Mouse (Mus musculus) lung, postnatal 10 days (tissue): ENCODE measurements around the gene Rpl13.

ENCODE experiments used
- DNase-seq: peaks from one replicate; pipeline ENCODE4 v3.0.0; 2021

The Rpl13 gene

GRCm38 (mm10) chr8:123108953-123109352 is 6.8 kb downstream of the Rpl13 start:
- DNase-seq: no peak

DNA sequence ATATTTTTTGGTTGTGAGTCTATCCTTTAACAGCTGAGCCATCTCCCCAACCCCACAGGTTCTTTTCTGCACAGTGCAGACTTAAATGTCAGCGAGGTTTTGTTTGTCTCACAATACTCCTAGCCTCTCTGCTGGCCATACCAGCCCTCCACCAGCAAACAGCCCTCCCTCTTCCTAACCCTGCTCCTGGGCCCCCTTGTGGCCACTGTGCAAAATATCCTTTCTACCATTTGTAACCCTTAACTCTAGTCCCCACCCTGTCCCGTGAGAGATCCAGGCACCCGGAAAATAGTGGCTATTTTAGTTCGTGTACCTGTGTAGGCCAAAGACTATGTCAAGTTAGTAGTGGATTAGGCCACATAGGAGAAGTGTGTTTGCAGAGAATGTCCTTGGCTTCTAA is 8.5 kb downstream of the Rpl13 start:
- DNase-seq: peak; percentile 78

- DNase-seq: peak; percentile 45
Measured at GRCm38 (mm10) chr8:123112892-123113291, 10.7 kb downstream of the Rpl13 start.

- no peak for DNase-seq
Measured at GRCm38 (mm10) chr8:123113908-123114469, 11.8 kb downstream of the Rpl13 start.

GRCm38 (mm10) chr8:123114644-123115043 is 12.5 kb downstream of the Rpl13 start:
- DNase-seq: no peak

- no peak for DNase-seq
Measured at GRCm38 (mm10) chr8:123117127-123117731, 15.1 kb downstream of the Rpl13 start, which contains the start of gene Cpne7. Cpne7 (plus strand) TSS chr8:123117374.

DNA sequence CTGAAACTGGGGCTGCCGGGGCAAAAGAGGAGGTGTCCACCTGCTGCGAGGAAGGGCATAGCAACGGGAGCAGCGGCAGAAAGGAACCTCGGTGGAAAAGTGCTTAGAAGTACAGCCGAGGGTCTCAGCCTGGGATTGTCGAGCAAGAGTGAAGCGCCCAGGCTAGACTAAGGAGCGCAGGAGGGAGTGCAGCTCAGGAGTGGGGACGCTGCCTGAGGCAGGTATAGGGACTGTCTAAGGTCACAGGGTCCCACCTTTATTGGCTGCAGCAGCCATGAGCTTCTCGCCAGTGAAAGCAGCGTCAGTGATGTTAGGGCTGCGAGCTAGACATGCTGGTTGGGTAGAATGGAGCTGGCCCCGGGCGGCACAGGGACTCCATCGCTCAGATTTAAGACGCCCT is 15.6 kb downstream of the Rpl13 start:
- DNase-seq: no peak

DNA sequence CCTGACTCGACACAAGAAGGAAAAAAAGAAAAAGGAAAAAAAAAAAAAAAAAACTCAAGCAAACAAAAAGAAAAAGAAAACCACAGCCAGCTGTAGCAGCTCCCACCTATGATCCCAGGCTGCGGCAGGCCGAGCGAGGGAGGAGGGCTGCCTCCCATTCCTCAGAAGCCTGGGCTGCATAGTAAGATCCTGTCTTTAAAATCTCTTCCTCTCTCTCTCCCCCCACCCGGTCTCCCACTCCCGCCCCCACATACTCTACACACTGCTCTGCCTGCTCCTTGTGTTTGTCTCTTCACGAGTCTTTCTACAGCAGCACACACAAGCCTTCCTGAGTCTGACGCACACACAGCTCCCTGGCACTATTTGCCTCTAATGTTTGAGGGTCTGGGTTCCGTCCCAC is 19.9 kb downstream of the Rpl13 start:
- no peak for DNase-seq

- DNase-seq: no peak
Measured at GRCm38 (mm10) chr8:123122670-123123069, 20.5 kb downstream of the Rpl13 start.

DNA sequence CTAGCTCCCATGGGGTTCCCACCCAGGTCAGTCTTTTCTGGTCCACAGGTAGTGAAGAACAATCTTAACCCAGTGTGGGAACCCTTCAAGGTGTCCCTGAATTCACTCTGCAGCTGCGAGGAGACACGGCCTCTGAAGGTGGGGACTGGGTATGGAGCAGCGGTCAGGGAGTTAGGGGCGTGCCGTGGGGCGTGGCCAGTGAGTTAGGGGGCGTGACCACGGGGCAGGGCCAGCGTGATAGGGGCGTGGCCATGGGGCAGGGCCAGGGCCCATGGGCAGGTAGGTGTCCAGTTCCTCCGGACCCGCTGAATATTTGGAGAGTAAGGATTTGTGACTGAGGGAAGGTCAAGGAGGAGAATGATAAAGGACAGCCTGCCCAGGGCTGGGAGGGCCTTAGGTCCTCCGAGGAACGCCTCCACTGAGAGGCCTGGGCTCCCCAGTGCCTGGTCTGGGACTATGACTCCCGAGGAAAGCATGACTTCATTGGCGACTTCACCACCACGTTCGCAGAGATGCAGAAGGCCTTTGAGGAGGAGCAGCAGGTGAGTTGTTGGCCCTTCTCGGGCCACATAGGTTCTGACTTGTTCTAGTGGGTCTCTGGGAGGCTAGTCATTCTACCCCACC is 24.2 kb downstream of the Rpl13 start:
- peak; percentile 66 for DNase-seq

- DNase-seq: no peak
Measured at GRCm38 (mm10) chr8:123131041-123131440, 28.9 kb downstream of the Rpl13 start.

DNA sequence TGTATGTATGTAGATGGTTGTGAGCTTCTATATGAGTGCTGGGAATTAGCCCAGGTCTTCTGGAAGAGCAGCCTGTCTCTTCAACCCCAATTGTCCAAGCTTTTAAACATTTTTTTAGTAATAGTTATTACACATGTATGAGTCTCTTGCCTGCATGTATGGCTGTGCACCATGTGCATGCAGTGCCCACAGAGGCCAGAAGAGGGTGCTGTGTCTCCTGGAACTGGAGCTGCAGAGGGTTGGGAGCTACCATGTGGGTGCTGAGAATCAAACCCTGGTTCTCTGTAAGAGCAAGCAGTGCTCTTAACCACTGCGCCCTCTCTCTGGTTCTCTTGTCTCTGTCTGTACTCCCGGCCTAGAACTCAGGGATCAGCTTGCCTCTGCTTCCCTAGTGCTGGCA is 30.8 kb downstream of the Rpl13 start:
- DNase-seq: no peak

DNA sequence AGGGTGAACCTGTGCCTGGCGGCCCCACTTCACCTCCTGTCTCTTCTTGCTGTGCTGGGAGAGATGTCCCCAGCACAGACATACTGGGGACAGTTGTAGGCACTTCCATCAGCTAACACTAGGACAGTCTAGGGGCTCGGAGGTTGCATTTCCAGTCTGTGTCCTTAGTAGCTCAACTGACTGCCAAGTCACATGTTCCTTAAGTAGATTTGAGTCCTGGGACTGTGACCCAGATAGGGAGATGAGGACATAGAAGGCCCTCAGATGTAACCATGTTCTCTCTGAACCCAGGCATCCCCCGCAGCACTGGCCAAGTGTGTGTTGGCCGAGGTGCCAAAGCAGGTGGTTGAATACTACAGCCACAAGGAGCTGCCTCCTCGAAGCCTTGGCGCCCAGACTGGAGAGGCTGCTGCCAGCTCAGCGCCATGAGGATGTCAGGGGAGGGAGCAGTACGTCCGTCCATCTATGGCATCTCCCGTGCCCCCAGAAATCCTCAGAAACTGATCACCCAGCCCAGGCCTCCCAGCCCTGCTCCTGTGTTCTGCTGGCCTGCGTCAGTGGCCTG is 32.1 kb downstream of the Rpl13 start:
- DNase-seq: no peak

DNA sequence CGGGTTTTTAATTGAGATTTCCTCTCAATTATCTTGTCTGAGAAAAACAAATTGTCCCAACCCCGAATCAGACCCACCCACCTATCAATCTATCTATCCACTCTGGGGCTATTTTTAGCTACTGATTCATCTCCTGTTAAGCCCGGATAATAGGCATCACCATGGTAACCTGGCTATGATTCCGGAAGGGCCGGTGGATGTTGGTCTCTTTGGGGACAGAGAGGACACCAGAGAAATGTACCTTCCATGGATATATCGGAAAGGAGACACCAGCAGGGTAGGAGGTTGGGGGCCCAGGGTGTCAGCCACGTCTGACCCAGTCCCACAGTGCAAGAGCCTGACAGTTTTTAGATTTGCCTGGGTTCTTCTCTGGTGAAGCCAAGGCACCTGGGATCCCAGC is 33.3 kb downstream of the Rpl13 start:
- DNase-seq: no peak

GRCm38 (mm10) chr8:123135806-123136205 is 33.7 kb downstream of the Rpl13 start:
- DNase-seq: no peak

DNA sequence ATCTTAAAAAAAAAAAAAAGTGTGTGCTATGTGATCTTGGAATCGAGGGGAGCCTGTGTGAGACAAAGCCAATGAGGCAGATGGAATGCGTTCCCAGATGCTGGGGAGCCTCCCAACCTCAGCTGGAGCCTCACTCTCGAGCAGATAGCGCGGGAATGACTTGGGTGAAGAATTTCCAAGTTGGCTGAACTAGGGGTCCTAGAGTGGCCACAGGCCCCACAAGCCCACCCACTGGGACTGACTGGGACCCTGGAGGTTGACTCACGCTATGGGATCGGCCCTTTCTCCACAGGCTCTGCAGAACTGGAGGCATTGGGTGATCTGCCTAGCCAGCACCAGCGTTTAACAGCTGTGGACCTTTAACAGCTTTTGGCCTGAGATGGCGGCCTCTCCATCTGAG is 34.1 kb downstream of the Rpl13 start:
- DNase-seq: no peak

DNA sequence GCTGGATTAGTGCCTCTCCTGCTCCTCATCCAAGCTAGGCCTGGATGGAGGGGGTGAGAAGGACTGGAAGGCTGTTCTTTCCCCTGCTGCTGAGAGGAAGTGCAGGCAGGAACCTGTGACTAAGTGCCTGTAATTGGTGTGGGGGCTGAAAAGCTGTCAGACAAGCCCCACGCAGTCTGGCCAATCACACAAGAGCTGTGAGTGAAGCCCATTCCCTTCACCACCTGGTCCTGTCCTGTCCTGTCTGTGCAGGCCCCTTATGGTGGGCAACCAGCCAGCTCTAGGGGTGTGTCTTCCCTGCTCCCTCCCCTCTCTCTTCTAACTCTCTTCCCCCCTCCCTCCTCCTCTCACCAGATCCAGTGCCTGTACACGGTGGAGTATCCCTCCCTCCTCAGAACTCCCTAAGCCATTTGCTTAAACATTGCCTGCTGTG is 35.5 kb downstream of the Rpl13 start:
- peak; percentile 69 for DNase-seq

- DNase-seq: no peak
Measured at GRCm38 (mm10) chr8:123138741-123139140, 36.6 kb downstream of the Rpl13 start.

- peak; percentile 97 for DNase-seq
Measured at GRCm38 (mm10) chr8:123141741-123142462, 39.8 kb downstream of the Rpl13 start.

DNA sequence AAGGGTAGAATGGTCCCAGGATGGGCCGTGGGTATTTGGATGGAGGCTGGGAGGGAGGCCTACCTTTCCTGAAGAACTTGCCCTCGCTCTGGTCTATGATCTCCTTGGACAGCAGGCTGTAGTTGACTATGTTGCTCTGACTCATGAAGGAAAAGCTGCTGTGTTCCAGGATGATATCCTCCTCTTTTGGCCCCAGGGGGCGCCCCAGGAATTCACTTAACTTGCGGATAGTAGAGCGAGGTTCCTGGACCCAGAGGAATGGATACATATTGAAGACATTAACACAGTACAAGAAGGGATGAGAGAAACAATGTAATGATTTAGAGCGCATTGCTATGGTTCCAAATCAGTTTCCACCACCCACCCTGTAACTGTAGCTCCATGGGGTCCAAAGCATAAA is 43.1 kb downstream of the Rpl13 start:
- peak; percentile 73 for DNase-seq

DNA sequence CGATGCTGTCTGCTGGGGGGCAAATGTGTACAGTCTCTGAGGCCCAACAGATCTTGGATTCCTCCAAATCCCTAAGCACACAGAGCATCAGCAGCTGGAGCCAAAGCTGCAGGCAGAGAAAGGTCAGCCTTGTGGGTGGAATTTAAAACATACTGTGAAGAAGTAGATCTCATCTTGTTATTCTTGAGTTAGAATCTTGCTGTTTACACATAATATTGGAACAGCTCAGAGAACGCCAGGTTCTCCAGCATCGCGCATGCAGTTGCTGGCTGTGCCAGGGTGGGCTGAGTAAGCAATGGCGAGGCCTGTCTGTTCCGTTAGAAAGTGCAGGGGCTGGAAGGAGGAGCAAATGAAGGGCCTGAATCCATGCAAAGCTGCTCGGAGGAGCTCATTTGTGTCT is 44.2 kb downstream of the Rpl13 start:
- DNase-seq: peak; percentile 52

DNA sequence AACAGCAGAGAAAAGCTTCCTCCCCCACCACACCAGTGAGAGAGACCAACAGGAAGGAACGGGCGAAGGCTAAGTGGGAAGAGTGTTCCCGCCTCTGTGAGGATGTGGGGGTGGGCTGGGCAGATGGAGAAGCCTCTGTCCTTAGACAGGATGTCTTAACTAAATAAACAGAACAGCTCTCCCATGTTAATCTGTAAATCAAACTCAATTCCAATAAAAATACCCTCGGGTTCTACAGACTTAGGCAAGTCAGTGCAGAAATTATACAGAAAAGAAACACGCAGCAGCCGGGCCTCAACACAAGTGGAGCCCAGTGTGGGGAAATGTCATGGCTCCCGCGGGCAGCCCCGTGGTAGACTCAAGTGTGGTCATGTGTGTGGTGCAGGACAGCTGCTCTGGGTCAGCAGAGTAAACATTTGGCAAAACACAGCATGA is 48.6 kb downstream of the Rpl13 start:
- DNase-seq: peak; percentile 79
